Mouse (Mus musculus) ES-E14 (cell line): ENCODE results near the gene Gria2.

ENCODE experiments used
- CHD2 ChIP-seq: IDR thresholded peaks from 2 replicates; pipeline ENCODE4 v1.6.1; 2014; ENCODE audit warnings: mild to moderate bottlenecking, low read depth, low read length, inconsistent platforms
- HCFC1 ChIP-seq: IDR thresholded peaks from 2 replicates; pipeline ENCODE4 v1.6.1; 2012; ENCODE audit warnings: low read length, inconsistent platforms, borderline replicate concordance; ENCODE audit not compliant: insufficient read depth
- MAFK ChIP-seq: IDR thresholded peaks from 2 replicates; pipeline ENCODE4 v1.6.1; 2014; ENCODE audit warnings: mild to moderate bottlenecking, low read depth, low read length, inconsistent platforms; ENCODE audit not compliant: insufficient read depth
- ZC3H11A ChIP-seq: IDR thresholded peaks from 2 replicates; pipeline ENCODE4 v1.6.1; 2012; ENCODE audit warnings: low read depth, mild to moderate bottlenecking, inconsistent platforms, low read length, borderline replicate concordance
- ZNF384 ChIP-seq: IDR thresholded peaks from 2 replicates; pipeline ENCODE4 v1.6.1; 2012; ENCODE audit warnings: low read depth, low read length, inconsistent platforms

DNA sequence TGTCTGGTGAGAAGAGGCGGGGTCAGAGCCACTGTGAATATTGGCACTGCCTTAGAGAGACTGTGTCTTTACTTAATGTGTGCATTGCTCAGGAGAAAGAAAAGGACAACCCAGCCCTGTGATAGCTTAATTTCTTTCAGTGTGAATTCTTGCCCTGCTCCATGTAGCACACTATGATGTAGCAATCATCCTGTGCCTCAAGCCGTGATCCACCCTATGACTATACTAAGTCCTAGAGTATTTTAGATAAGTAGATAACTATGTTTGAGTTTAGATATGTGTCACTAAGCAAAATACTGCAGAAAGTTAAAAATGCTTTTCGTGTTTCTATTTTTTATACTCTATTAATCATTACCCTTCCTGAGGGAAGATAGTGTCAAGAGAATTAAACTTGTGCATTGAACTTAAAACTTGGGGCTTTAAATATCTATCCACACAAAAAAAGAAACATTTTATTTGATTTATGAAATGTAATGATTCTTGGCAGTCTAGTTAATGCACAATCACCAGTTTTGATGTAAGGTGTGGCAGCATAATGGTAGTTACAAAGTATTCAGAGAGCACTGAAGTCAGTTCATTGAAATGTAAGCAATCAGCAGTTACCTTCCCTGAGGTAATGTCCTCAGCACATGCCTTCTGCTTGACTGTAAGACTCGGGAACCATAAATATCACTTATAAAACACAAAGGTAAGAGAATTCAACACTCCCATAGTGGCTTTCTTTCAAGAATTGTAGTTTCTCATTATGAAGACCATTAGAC lies 22.1 kb downstream of the Gria2 start:
- TF ChIP-seq CHD2 (no peak), HCFC1 (no peak), ZC3H11A (no peak), ZNF384 (no peak), MAFK (no peak)
